Mouse (Mus musculus) layer of hippocampus, adult 9-10 months (tissue): ENCODE measurements around the gene Wnt5a.

Experiments used
- DNase-seq: peaks from one replicate; pipeline ENCODE4 v3.0.0; 2022; ENCODE audit warnings: low spot score

Wnt5a gene

GRCm38 (mm10) chr14:28509441-28510340, 5.1 kb downstream of the Wnt5a start:
- no peak for DNase-seq

- no peak for DNase-seq
Measured at GRCm38 (mm10) chr14:28510341-28511028, 5.9 kb downstream of the Wnt5a start.

- no peak for DNase-seq
Measured at GRCm38 (mm10) chr14:28511029-28511651, 6.6 kb downstream of the Wnt5a start.

GRCm38 (mm10) chr14:28512805-28513590, 8.4 kb downstream of the Wnt5a start:
- no peak for DNase-seq

- DNase-seq: no peak
Measured at GRCm38 (mm10) chr14:28514171-28514570, 9.6 kb downstream of the Wnt5a start.

- no peak for DNase-seq
Measured at GRCm38 (mm10) chr14:28515331-28515730, 10.8 kb downstream of the Wnt5a start.

- no peak for DNase-seq
Measured at GRCm38 (mm10) chr14:28517631-28518560, 13.3 kb downstream of the Wnt5a start.

GRCm38 (mm10) chr14:28521106-28521505, 16.6 kb downstream of the Wnt5a start:
- no peak for DNase-seq

- no peak for DNase-seq
Measured at GRCm38 (mm10) chr14:28522611-28523010, 18.1 kb downstream of the Wnt5a start.

- DNase-seq: no peak
Measured at GRCm38 (mm10) chr14:28525566-28525965, 21.0 kb downstream of the Wnt5a start.

GRCm38 (mm10) chr14:28528151-28528685, 23.7 kb downstream of the Wnt5a start:
- no peak for DNase-seq

GRCm38 (mm10) chr14:28531531-28531930, 27.0 kb downstream of the Wnt5a start:
- DNase-seq: no peak

GRCm38 (mm10) chr14:28532943-28533342, 28.4 kb downstream of the Wnt5a start:
- DNase-seq: no peak

- DNase-seq: no peak
Measured at GRCm38 (mm10) chr14:28533876-28534275, 29.3 kb downstream of the Wnt5a start.

GRCm38 (mm10) chr14:28535814-28536213, 31.3 kb downstream of the Wnt5a start:
- no peak for DNase-seq

- no peak for DNase-seq
Measured at GRCm38 (mm10) chr14:28539577-28539976, 35.0 kb downstream of the Wnt5a start.

- no peak for DNase-seq
Measured at GRCm38 (mm10) chr14:28542117-28542741, 37.7 kb downstream of the Wnt5a start.

GRCm38 (mm10) chr14:28561861-28562260, 57.3 kb downstream of the Wnt5a start:
- no peak for DNase-seq
